Mouse (Mus musculus): ENCODE results near the gene Vsig10. TPM values are rescaled to one million over a fixed set of nuclear protein-coding genes. Genes with fewer than 3 reads are reported as not detected.

Gene Vsig10
- polyA plus RNA-seq, 1 experiment: 5.2 TPM

- H3K4me3 ChIP-seq (ENCODE audit: insufficient read depth, poor library complexity, severe bottlenecking): no peak overlapping the region
- H3K27me3 ChIP-seq (ENCODE audit: control insufficient read depth, insufficient read depth, insufficient read length): no peaks in the 10 kb centered on the region
- H3K79me3 ChIP-seq (ENCODE audit: low read depth): no peaks in the 10 kb centered on the region
- H3K79me2 ChIP-seq (ENCODE audit: control insufficient read depth, insufficient read depth): no peaks in the 10 kb centered on the region
- peaks cover 5% of the 10 kb centered on the region for H3K36me3 ChIP-seq (ENCODE audit: control insufficient read depth, insufficient read depth)
- TF ChIP-seq MAX (IDR thresholded peaks at IDR 0.05): no peak
- TF ChIP-seq MYOD1 (IDR thresholded peaks at IDR 0.05; ENCODE audit: control insufficient read depth, insufficient read length, low read depth): no peak
- TF ChIP-seq CEBPB (IDR thresholded peaks at IDR 0.05; ENCODE audit: low read depth): no peak
- no peak for TF ChIP-seq CTCF (IDR thresholded peaks at IDR 0.05; ENCODE audit: control insufficient read depth, insufficient read depth, insufficient read length)
- no peak for TF ChIP-seq USF1 (IDR thresholded peaks at IDR 0.05; ENCODE audit: low read depth)
- no peak for TF ChIP-seq MYOG (IDR thresholded peaks at IDR 0.05; ENCODE audit: control insufficient read depth, extremely low read depth, insufficient read length)
- TF ChIP-seq FOSL1 (IDR thresholded peaks at IDR 0.05; ENCODE audit: insufficient read depth, low read length, poor library complexity, severe bottlenecking): no peak
- no peak overlapping the region for H3ac ChIP-seq (ENCODE audit: control insufficient read depth, insufficient read length, low read depth)
Observed at GRCm38 (mm10) chr5:117348279-117348678, 29.4 kb downstream of the Vsig10 start.

GRCm38 (mm10) chr5:117354121-117354520 lies 35.2 kb downstream of the Vsig10 start:
- H3ac ChIP-seq (ENCODE audit: control insufficient read depth, insufficient read length, low read depth): no peak overlapping the region
- no peaks in the 10 kb centered on the region for H3K27me3 ChIP-seq (ENCODE audit: control insufficient read depth, insufficient read depth, insufficient read length)
- H3K79me2 ChIP-seq (ENCODE audit: control insufficient read depth, insufficient read depth): peaks cover 19% of the 10 kb centered on the region
- H3K36me3 ChIP-seq (ENCODE audit: control insufficient read depth, insufficient read depth): no peaks in the 10 kb centered on the region
- H3K79me3 ChIP-seq (ENCODE audit: low read depth): peaks cover 15% of the 10 kb centered on the region
- no peak for TF ChIP-seq MYOD1 (IDR thresholded peaks at IDR 0.05; ENCODE audit: control insufficient read depth, insufficient read length, low read depth)
- TF ChIP-seq MYOG (IDR thresholded peaks at IDR 0.05; ENCODE audit: control insufficient read depth, extremely low read depth, insufficient read length): no peak
- no peak for TF ChIP-seq CEBPB (IDR thresholded peaks at IDR 0.05; ENCODE audit: low read depth)
- no peak for TF ChIP-seq USF1 (IDR thresholded peaks at IDR 0.05; ENCODE audit: low read depth)
- no peak for TF ChIP-seq MAX (IDR thresholded peaks at IDR 0.05)
- no peak overlapping the region for H3K4me3 ChIP-seq (ENCODE audit: insufficient read depth, poor library complexity, severe bottlenecking)

DNA sequence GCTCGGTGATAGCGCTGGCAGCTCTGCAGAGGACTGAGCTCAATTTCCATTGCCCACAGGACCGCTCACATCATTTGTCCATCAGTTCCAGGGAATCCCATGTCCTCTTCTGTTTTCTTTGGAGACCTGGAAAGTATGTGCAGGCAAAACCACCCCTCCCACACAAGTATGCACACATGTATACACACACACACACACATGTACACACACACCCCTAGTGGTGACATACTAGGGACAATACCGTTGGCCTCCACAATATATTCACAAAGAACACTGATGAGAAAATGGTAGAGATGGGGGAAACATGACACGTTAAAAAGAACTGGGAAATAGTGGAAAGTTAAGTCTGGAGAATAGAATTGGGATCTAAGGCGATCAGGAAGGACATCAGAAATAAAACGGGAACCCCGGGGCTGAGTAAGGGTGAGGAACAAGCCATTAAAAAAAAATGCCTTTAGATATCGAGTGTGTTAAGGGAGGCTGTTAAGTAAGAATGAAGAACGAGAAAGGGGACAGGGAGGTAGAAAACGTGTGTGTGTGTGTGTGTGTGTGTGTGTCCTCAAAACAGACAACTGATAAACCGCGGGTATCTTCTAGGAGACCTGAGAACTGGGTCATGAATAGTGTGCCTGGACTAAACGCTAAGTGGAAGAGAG lies 36.9 kb downstream of the Vsig10 start:
- H3K79me2 ChIP-seq (ENCODE audit: control insufficient read depth, insufficient read depth): peaks cover 30% of the 10 kb centered on the region
- no peak overlapping the region for H3ac ChIP-seq (ENCODE audit: control insufficient read depth, insufficient read length, low read depth)
- no peak overlapping the region for H3K4me3 ChIP-seq (ENCODE audit: insufficient read depth, poor library complexity, severe bottlenecking)
- TF ChIP-seq CTCF (IDR thresholded peaks at IDR 0.05; ENCODE audit: control insufficient read depth, insufficient read depth, insufficient read length): no peak
- TF ChIP-seq MYOG (IDR thresholded peaks at IDR 0.05; ENCODE audit: control insufficient read depth, extremely low read depth, insufficient read length): no peak
- TF ChIP-seq FOSL1 (IDR thresholded peaks at IDR 0.05; ENCODE audit: insufficient read depth, low read length, poor library complexity, severe bottlenecking): no peak
- TF ChIP-seq MYOD1 (IDR thresholded peaks at IDR 0.05; ENCODE audit: control insufficient read depth, insufficient read length, low read depth): no peak
- TF ChIP-seq USF1 (IDR thresholded peaks at IDR 0.05; ENCODE audit: low read depth): no peak
- no peak for TF ChIP-seq MAX (IDR thresholded peaks at IDR 0.05)
- no peak for TF ChIP-seq CEBPB (IDR thresholded peaks at IDR 0.05; ENCODE audit: low read depth)
- peaks cover 20% of the 10 kb centered on the region for H3K79me3 ChIP-seq (ENCODE audit: low read depth)
- H3K27me3 ChIP-seq (ENCODE audit: control insufficient read depth, insufficient read depth, insufficient read length): no peaks in the 10 kb centered on the region
- no peaks in the 10 kb centered on the region for H3K36me3 ChIP-seq (ENCODE audit: control insufficient read depth, insufficient read depth)

DNA sequence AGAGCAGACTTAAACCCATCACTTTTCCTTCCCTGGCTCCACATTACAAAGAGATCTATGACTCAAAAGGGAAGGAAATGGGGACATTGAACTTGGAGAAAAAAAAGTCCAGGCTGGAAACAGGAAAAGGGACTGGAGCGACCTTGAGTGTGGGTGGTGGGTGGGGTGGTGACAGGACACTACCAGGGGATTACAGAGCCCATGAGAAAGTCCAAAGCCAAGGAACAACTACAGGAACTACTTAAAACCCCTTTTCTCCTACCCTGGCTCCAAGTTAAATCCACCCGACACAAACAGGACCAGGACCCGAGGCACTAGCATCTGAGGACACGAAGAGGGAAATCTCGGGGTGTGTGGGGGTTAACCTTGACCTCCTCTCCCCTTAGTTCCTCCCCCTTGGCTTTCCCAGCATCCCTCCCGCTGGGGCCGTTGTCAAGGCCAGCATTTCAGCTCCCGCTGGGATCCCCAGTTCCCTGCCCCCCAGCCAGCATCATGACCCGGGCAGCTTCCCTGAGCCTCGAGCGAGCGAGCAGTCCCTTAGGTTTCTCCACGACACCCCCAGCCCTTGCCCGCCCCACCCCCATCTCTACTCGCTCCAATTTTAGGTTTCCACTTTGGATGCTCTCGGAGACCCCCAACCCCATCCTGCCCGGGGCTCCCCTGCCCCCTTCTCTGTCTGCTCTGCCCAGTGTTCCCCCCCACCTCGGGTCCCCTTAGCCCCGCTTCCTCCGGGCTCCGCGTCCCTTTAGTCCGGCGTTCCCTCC lies 37.7 kb downstream of the Vsig10 start:
- TF ChIP-seq MYOG (IDR thresholded peaks at IDR 0.05; ENCODE audit: control insufficient read depth, extremely low read depth, insufficient read length) (no peak), USF1 (IDR thresholded peaks at IDR 0.05; ENCODE audit: low read depth) (no peak), FOSL1 (IDR thresholded peaks at IDR 0.05; ENCODE audit: insufficient read depth, low read length, poor library complexity, severe bottlenecking) (no peak), CTCF (IDR thresholded peaks at IDR 0.05; ENCODE audit: control insufficient read depth, insufficient read depth, insufficient read length) (no peak), MAX (IDR thresholded peaks at IDR 0.05) (no peak), MYOD1 (IDR thresholded peaks at IDR 0.05; ENCODE audit: control insufficient read depth, insufficient read length, low read depth) (no peak)

DNA sequence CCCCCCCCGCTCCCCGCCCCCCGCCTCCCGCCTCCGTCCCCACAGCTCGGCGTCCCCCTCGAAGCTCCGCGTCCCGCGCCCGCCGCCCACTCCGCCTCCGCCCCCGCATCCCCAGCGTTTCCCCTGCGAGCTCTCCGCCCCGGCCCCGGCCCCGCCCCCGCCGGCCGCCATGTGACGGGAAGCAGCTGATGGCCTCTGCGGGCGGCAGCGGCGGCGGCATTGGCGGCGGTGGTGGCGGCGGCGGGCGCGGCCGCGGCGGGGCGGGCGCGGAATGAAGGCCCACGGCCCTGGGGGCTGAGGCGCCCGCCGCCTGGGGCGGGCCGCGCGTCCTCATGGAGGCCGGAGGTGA lies 38.2 kb downstream of the Vsig10 start, which contains the start of gene Wsb2:
Gene Wsb2 (plus strand): TSS at position 176 of the 349 bp plus-strand sequence.
- peaks cover 33% of the 10 kb centered on the region for H3K79me3 ChIP-seq (ENCODE audit: low read depth)
- H3K4me3 ChIP-seq (ENCODE audit: insufficient read depth, poor library complexity, severe bottlenecking): peak within 1 kb of the TSS; percentile 74
- no peaks in the 10 kb centered on the region for H3K36me3 ChIP-seq (ENCODE audit: control insufficient read depth, insufficient read depth)
- H3K79me2 ChIP-seq (ENCODE audit: control insufficient read depth, insufficient read depth): peaks cover 44% of the 10 kb centered on the region
- H3K27me3 ChIP-seq (ENCODE audit: control insufficient read depth, insufficient read depth, insufficient read length): no peaks in the 10 kb centered on the region
- no peak for TF ChIP-seq CEBPB (IDR thresholded peaks at IDR 0.05; ENCODE audit: low read depth)
- TF ChIP-seq CTCF (IDR thresholded peaks at IDR 0.05; ENCODE audit: control insufficient read depth, insufficient read depth, insufficient read length): no peak
- no peak for TF ChIP-seq MAX (IDR thresholded peaks at IDR 0.05)
- TF ChIP-seq FOSL1 (IDR thresholded peaks at IDR 0.05; ENCODE audit: insufficient read depth, low read length, poor library complexity, severe bottlenecking): no peak
- no peak for TF ChIP-seq MYOD1 (IDR thresholded peaks at IDR 0.05; ENCODE audit: control insufficient read depth, insufficient read length, low read depth)
- no peak for TF ChIP-seq USF1 (IDR thresholded peaks at IDR 0.05; ENCODE audit: low read depth)
- no peak for TF ChIP-seq MYOG (IDR thresholded peaks at IDR 0.05; ENCODE audit: control insufficient read depth, extremely low read depth, insufficient read length)
- H3ac ChIP-seq (ENCODE audit: control insufficient read depth, insufficient read length, low read depth): peak within 1 kb of the TSS; percentile 96

More for the DNA sequence above, 37.7 kb downstream of the Vsig10 start:
- Histone ChIP-seq H3K4me3 (ENCODE audit: insufficient read depth, poor library complexity, severe bottlenecking) (peak overlapping the region; percentile 74), H3K36me3 (ENCODE audit: control insufficient read depth, insufficient read depth) (no peaks in the 10 kb centered on the region), H3K79me3 (ENCODE audit: low read depth) (peaks cover 28% of the 10 kb centered on the region), H3K79me2 (ENCODE audit: control insufficient read depth, insufficient read depth) (peaks cover 38% of the 10 kb centered on the region), H3ac (ENCODE audit: control insufficient read depth, insufficient read length, low read depth) (peak overlapping the region; percentile 42), H3K27me3 (ENCODE audit: control insufficient read depth, insufficient read depth, insufficient read length) (no peaks in the 10 kb centered on the region)
